Mouse (Mus musculus) megakaryocyte progenitor cell, adult 5-6 weeks (primary cell): ENCODE results near the gene Slc39a10. TPM values are rescaled to one million over a fixed set of nuclear protein-coding genes. Genes with fewer than 3 reads are reported as not detected.
"Not testable (repeated sequence)": the region's sequence is repeated elsewhere in the genome, so short reads cannot be mapped to it uniquely, and the experiment has no call there.

Experiments
- ATAC-seq: replicated peaks from 2 replicates; pipeline ENCODE4 v1.8.0; 2016; ENCODE audit warnings: mild to moderate bottlenecking, moderate TSS enrichment, inconsistent platforms; ENCODE audit not compliant: poor library complexity
- total RNA-seq, 2 experiments: library from RNA; stranded (forward) in 1 of 2; stranded (reverse) in 1 of 2; fragments of 157-497, 149-512 nt in 1 of 2; fragments of 200-1000 nt in 1 of 2; gene quantifications; 2 replicates each; pipeline versions ENCODE4 v1.2.3 to v1.2.4; 2015 to 2017

The Slc39a10 gene
- total RNA-seq, 2 experiments from 2014 or later = 14.2 to 25.4 TPM

- no peak for ATAC-seq
Measured at GRCm38 (mm10) chr1:46805074-46805473, 87.6 kb downstream of the Slc39a10 start.

GRCm38 (mm10) chr1:46782227-46782626 lies 110.4 kb downstream of the Slc39a10 start:
- ATAC-seq = not testable (repeated sequence)

DNA sequence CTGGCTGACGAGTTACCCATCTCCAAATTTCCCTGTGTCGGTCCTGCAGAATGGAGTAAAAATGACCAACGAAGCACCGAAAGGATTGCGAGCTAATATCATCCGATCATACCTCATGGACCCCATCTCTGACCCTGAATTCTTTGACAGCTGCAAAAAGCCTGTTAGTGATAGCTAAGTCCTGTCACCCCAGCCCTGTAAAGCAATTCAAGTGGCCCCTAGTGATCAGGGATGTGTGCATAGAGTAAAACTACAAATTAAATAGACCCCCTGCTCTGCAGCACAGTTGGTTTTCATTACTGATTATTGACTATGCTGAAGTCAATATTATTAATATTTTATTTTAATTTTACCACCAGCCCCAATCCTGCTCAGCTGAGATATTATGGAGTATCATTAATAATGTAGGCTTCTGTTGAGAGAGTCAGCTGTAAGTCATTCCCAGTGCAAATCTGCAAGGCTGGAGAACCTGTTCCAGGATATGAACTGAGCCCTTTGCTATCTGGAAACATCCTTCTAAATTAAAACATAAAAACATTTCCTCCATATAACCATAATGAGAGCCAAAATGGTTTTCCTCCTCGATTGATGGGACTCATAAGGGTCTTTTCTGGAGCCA lies 122.5 kb downstream of the Slc39a10 start:
- ATAC-seq = not testable (repeated sequence)

DNA sequence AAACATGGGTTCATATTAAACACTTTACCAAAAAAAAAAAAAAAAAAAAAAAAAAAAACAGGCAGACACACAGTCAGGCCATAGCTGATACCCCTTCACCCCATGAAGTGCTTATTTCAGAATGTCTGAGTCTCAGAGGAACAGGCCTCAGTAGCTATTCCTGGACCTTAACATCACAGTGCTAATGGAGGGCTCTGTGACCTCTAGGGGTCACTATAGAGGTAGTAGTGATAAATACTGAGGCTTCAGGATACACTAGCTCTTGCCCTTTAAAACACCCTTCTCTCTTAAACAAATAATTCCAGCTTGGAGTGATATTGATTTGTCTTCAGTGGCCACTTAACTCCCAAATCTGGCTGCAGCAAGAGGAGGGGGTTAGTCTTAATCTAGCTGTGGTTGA lies 123.3 kb downstream of the Slc39a10 start:
- ATAC-seq = peak; percentile 65

DNA sequence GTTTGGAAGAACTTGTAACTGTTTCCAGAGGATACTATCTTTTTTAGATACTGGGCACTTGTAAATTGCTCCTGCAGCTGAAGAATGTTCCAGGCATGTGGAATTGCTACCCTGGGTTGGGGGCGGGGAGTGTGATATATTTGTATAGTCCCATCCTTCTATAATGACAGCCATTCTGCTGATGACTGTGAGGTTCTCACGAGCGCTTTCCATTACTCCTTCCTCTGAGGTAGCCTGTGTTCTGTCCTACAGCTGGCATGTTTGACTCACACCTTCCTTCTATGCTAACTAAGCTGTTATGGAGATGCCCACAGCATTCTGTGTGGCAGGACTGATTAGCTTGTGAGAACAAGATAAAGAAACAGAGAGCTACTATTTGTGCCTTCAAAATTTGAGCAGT lies 128.1 kb downstream of the Slc39a10 start:
- ATAC-seq = not testable (repeated sequence)
